Mouse (Mus musculus) heart, embryonic 15.5 days (tissue): Measurements from ENCODE around the gene Pla2g4b. TPM values are rescaled to one million over a fixed set of nuclear protein-coding genes. Genes with fewer than 3 reads are reported as not detected.

Source experiments
- ATAC-seq: fragments of 200-750 bp; cut with Nextera tagmentation; replicated peaks from 2 replicates; pipeline ENCODE4 v1.8.0; 2017; ENCODE audit warnings: low read depth, moderate TSS enrichment; ENCODE audit not compliant: insufficient number of reproducible peaks, insufficient read depth, low FRiP score
- H3K27ac ChIP-seq: fragments of 300-500 bp; sonication (generic); 2 replicates; pipeline ENCODE4 v1.5.1; 2015; ENCODE audit warnings: mild to moderate bottlenecking, inconsistent platforms
- H3K27me3 ChIP-seq: fragments of 300-500 bp; sonication (generic); 2 replicates; pipeline ENCODE4 v1.6.1; 2015; ENCODE audit warnings: inconsistent platforms
- H3K36me3 ChIP-seq: fragments of 300-500 bp; sonication (generic); 2 replicates; pipeline ENCODE4 v1.6.1; 2015; ENCODE audit warnings: mild to moderate bottlenecking, inconsistent platforms
- H3K4me1 ChIP-seq: fragments of 300-500 bp; sonication (generic); replicated peaks from 2 replicates; pipeline ENCODE4 v1.6.1; 2015; ENCODE audit warnings: inconsistent platforms
- H3K4me2 ChIP-seq: fragments of 300-500 bp; sonication (generic); 2 replicates; pipeline ENCODE4 v1.6.1; 2015; ENCODE audit warnings: inconsistent platforms, mild to moderate bottlenecking, moderate library complexity
- H3K4me3 ChIP-seq: fragments of 300-500 bp; sonication (generic); 2 replicates; pipeline ENCODE4 v1.5.1; 2015; ENCODE audit warnings: mild to moderate bottlenecking, inconsistent platforms
- H3K9ac ChIP-seq: fragments of 300-500 bp; sonication (generic); 2 replicates; pipeline ENCODE4 v1.6.1; 2015; ENCODE audit warnings: mild to moderate bottlenecking, inconsistent platforms
- H3K9me3 ChIP-seq: fragments of 300-500 bp; sonication (generic); replicated peaks from 2 replicates; pipeline ENCODE4 v1.6.1; 2016; ENCODE audit warnings: inconsistent platforms
- WGBS: fragments of 180-500 bp; shearing (Covaris S2); methylation state at CpG from one replicate; pipeline ENCODE4 v1.1.7; 2015; ENCODE audit warnings: mixed read lengths; 5-methylcytosine and 5-hydroxymethylcytosine counted together
- polyA plus RNA-seq: library from polyadenylated mRNA; unstranded; fragments of >200 nt; fragmentation: Nextera tagmentation; extraction: Ambion mirVana; gene quantifications from 2 replicates; pipeline ENCODE4 v1.2.1, GENCODE M21; 2015

Pla2g4b gene
- polyA plus RNA-seq, 1 experiment from 2014 or later = 1.3 TPM

GRCm38 (mm10) chr2:120064639-120065038 lies 31.4 kb downstream of the Pla2g4b start:
- Histone ChIP-seq H3K27ac (no peak overlapping the region), H3K27me3 (0 out of 2 replicates have a peak, but pooled peaks cover 9% of the 10 kb centered on the region), H3K9ac (no peak overlapping the region), H3K4me1 (no peaks in the 10 kb centered on the region; the same call in 1 of the 2 replicates), H3K36me3 (no peaks in the 10 kb centered on the region), H3K4me2 (no peak overlapping the region), H3K9me3 (no peaks in the 10 kb centered on the region), H3K4me3 (no peak overlapping the region)
- WGBS = 68% methylated on average over 6 of the region's 6 CpGs
- no peak for ATAC-seq

GRCm38 (mm10) chr2:120065243-120065642 lies 32.0 kb downstream of the Pla2g4b start:
- WGBS = 87% methylated on average over 10 of the region's 10 CpGs
- H3K36me3 ChIP-seq = no peaks in the 10 kb centered on the region
- no peak overlapping the region for H3K27ac ChIP-seq
- ATAC-seq = no peak
- no peaks in the 10 kb centered on the region for H3K9me3 ChIP-seq
- H3K4me3 ChIP-seq = no peak overlapping the region
- 0 out of 2 replicates have a peak, but pooled peaks cover 12% of the 10 kb centered on the region for H3K27me3 ChIP-seq
- no peak overlapping the region for H3K9ac ChIP-seq
- no peak overlapping the region for H3K4me2 ChIP-seq
- no peaks in the 10 kb centered on the region for H3K4me1 ChIP-seq

GRCm38 (mm10) chr2:120066224-120066623 lies 33.0 kb downstream of the Pla2g4b start:
- H3K27ac ChIP-seq = no peak overlapping the region
- no peaks in the 10 kb centered on the region for H3K9me3 ChIP-seq
- 0 out of 2 replicates have a peak, but pooled peaks cover 12% of the 10 kb centered on the region for H3K27me3 ChIP-seq
- H3K36me3 ChIP-seq = no peaks in the 10 kb centered on the region
- no peak for ATAC-seq
- H3K9ac ChIP-seq = no peak overlapping the region
- no peak overlapping the region for H3K4me3 ChIP-seq
- H3K4me2 ChIP-seq = no peak overlapping the region
- no peaks in the 10 kb centered on the region for H3K4me1 ChIP-seq
- WGBS = 71% methylated on average over 3 of the region's 3 CpGs

- Histone ChIP-seq H3K27ac (no peak overlapping the region), H3K4me2 (no peak overlapping the region), H3K9ac (no peak overlapping the region), H3K36me3 (no peaks in the 10 kb centered on the region), H3K4me3 (no peak overlapping the region), H3K27me3 (0 out of 2 replicates have a peak, but pooled peaks cover 8% of the 10 kb centered on the region), H3K9me3 (no peaks in the 10 kb centered on the region), H3K4me1 (no peaks in the 10 kb centered on the region)
- no peak for ATAC-seq
- 54% methylated on average over 16 of the region's 16 CpGs for WGBS
Observed at GRCm38 (mm10) chr2:120068555-120069465, 35.6 kb downstream of the Pla2g4b start.

GRCm38 (mm10) chr2:120069466-120069990 lies 36.3 kb downstream of the Pla2g4b start:
- Histone ChIP-seq H3K9ac (no peak overlapping the region), H3K27me3 (0 out of 2 replicates have a peak, but pooled peaks cover 8% of the 10 kb centered on the region), H3K4me3 (no peak overlapping the region), H3K4me1 (no peaks in the 10 kb centered on the region), H3K27ac (no peak overlapping the region), H3K36me3 (no peaks in the 10 kb centered on the region), H3K9me3 (no peaks in the 10 kb centered on the region), H3K4me2 (no peak overlapping the region)
- ATAC-seq = no peak
- WGBS = 74% methylated on average over 8 of the region's 8 CpGs

- Histone ChIP-seq H3K4me2 (no peak overlapping the region), H3K27ac (no peak overlapping the region), H3K4me3 (no peak overlapping the region), H3K9me3 (no peaks in the 10 kb centered on the region), H3K4me1 (peaks cover 10% of the 10 kb centered on the region), H3K27me3 (peaks cover 24% of the 10 kb centered on the region), H3K9ac (no peak overlapping the region), H3K36me3 (no peaks in the 10 kb centered on the region)
- WGBS = 76% methylated on average over 4 of the region's 4 CpGs
- ATAC-seq = no peak
Observed at GRCm38 (mm10) chr2:120074096-120074495, 40.9 kb downstream of the Pla2g4b start.

GRCm38 (mm10) chr2:120076076-120076705 lies 43.0 kb downstream of the Pla2g4b start:
- Histone ChIP-seq H3K9ac (no peak overlapping the region), H3K4me1 (peaks cover 10% of the 10 kb centered on the region), H3K27me3 (peaks cover 17% of the 10 kb centered on the region), H3K4me2 (peak overlapping the region; percentile 67), H3K36me3 (no peaks in the 10 kb centered on the region), H3K4me3 (peak overlapping the region; percentile 43), H3K9me3 (no peaks in the 10 kb centered on the region), H3K27ac (no peak overlapping the region)
- peak; percentile 40; the same call in 1 of the 2 replicates for ATAC-seq
- WGBS = 4% methylated on average over 36 of the region's 36 CpGs

- no peak for ATAC-seq
- H3K4me1 ChIP-seq = peaks cover 4% of the 10 kb centered on the region
Observed at GRCm38 (mm10) chr2:120082416-120082815, 49.2 kb downstream of the Pla2g4b start.

GRCm38 (mm10) chr2:120084593-120085361 lies 51.6 kb downstream of the Pla2g4b start:
- Histone ChIP-seq H3K27ac (no peak overlapping the region), H3K4me3 (no peak overlapping the region), H3K9ac (0 out of 2 replicates have a peak overlapping the region, but pooled peaks have one; percentile 18), H3K36me3 (peaks cover 6% of the 10 kb centered on the region), H3K4me2 (no peak overlapping the region), H3K4me1 (peaks cover 4% of the 10 kb centered on the region), H3K27me3 (no peaks in the 10 kb centered on the region), H3K9me3 (no peaks in the 10 kb centered on the region; the same call in 1 of the 2 replicates)
- peak; percentile 62 for ATAC-seq
- WGBS = 52% methylated on average over 14 of the region's 14 CpGs

More at GRCm38 (mm10) chr2:120082416-120082815, 49.2 kb downstream of the Pla2g4b start:
- Histone ChIP-seq H3K4me2 (no peak overlapping the region), H3K27ac (no peak overlapping the region), H3K36me3 (no peaks in the 10 kb centered on the region; the same call in 1 of the 2 replicates), H3K9me3 (no peaks in the 10 kb centered on the region; the same call in 1 of the 2 replicates), H3K27me3 (peaks cover 1% of the 10 kb centered on the region), H3K9ac (no peak overlapping the region), H3K4me3 (no peak overlapping the region)
- WGBS = 74% methylated on average over 2 of the region's 2 CpGs

GRCm38 (mm10) chr2:120086038-120086437 lies 52.8 kb downstream of the Pla2g4b start:
- Histone ChIP-seq H3K4me2 (no peak overlapping the region), H3K9ac (no peak overlapping the region), H3K9me3 (no peaks in the 10 kb centered on the region; the same call in 1 of the 2 replicates), H3K27me3 (no peaks in the 10 kb centered on the region), H3K36me3 (peaks cover 17% of the 10 kb centered on the region), H3K27ac (no peak overlapping the region), H3K4me3 (no peak overlapping the region), H3K4me1 (peaks cover 4% of the 10 kb centered on the region)
- ATAC-seq = no peak
- 83% methylated on average over 3 of the region's 3 CpGs for WGBS
